Mouse (Mus musculus): Measurements from ENCODE around the gene Gsdmc3. TPM values are rescaled to one million over a fixed set of nuclear protein-coding genes. Genes with fewer than 3 reads are reported as not detected.

Gene Gsdmc3
- polyA plus RNA-seq (2014; fragmentation: Illumina TruSeq; extraction: RNeasy Lipid Tissue Mini Kit (QIAGEN cat#74804); ENCODE audit: low read depth, low replicate concordance): not detected

GRCm38 (mm10) chr15:63878458-63878857 is at the start of gene Gsdmc3:
TSS of gene Gsdmc3 (minus strand) at chr15:63878558.

GRCm38 (mm10) chr15:63912197-63912596 is 33.8 kb upstream of the Gsdmc3 start, which contains the start of gene Gsdmc4:
TSS of gene Gsdmc4 (minus strand) at chr15:63912297.

Other genes starting within 250 kb of the Gsdmc3 start
- not detected for gene Gsdmc2, start 33.4 kb downstream of the Gsdmc3 start, polyA plus RNA-seq (2014; fragmentation: Illumina TruSeq; extraction: RNeasy Lipid Tissue Mini Kit (QIAGEN cat#74804); ENCODE audit: low read depth, low replicate concordance)
- gene Gsdmc4, start 33.7 kb upstream of the Gsdmc3 start, polyA plus RNA-seq (2014; fragmentation: Illumina TruSeq; extraction: RNeasy Lipid Tissue Mini Kit (QIAGEN cat#74804); ENCODE audit: low read depth, low replicate concordance): not detected
- gene Fam49b, start 181.9 kb upstream of the Gsdmc3 start, polyA plus RNA-seq (2014; fragmentation: Illumina TruSeq; extraction: RNeasy Lipid Tissue Mini Kit (QIAGEN cat#74804); ENCODE audit: low read depth, low replicate concordance): 123 TPM

Data from adrenal gland, adult 10 weeks (tissue).